Mouse (Mus musculus) embryo, embryonic 11.5 days (tissue): ENCODE data around the gene Prkaca.
A peak's percentile ranks its signal among the peaks of the same experiment; 100 is the strongest.
"Not testable (repeated sequence)": the region's sequence is repeated elsewhere in the genome, so short reads cannot be mapped to it uniquely, and the experiment has no call there.

Experiments
- DNase-seq: peaks from one replicate; pipeline ENCODE4 v3.0.0-alpha.2; 2012; ENCODE audit warnings: low read depth, low spot score

The Prkaca gene

DNA sequence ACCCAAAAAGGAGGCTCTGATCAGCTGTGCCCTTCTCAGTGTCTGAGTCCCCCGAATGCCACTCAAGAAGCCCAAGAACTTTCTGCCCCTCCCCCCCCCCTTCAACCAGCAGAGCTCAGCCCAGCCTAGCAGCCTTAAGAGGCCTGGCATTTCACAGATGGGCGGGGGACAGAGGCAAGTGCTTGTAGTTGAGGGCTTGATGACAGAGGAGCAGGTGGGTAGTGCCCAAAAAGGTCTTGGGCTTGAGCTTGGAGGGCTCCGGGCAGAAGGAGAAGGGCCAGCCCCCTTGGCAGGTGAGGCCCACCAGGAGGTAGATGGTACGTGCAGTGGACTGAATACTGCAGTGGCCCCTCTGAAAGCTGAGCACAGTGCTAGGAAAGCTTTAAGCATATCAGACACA is 1.7 kb downstream of the Prkaca start:
- DNase-seq: no peak

GRCm38 (mm10) chr8:83976101-83976630 is 3.4 kb downstream of the Prkaca start:
- DNase-seq: no peak

- DNase-seq: no peak
These were observed 4.1 kb downstream of the Prkaca start for GRCm38 (mm10) chr8:83976779-83977350.

DNA sequence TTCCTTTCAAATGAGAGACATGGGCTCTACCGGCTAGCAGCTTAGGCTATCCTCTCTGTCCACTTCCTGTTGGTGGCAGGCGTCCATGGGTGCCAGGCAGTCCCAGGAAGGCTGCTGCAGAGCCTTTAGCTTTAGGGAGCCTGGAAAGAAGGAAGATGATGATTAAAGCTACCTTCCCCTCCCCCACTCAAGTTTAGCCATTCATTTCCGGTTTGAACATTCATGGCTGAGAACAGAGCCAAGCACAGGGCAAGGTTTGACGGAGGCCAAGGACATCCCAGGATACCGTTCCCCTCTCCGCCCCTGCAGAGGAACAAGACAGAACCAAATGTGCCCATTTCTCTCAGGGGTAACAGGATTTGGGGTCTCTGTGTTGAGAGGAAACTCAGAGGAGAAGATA is 4.9 kb downstream of the Prkaca start:
- DNase-seq: no peak

GRCm38 (mm10) chr8:83978200-83978599 is 5.4 kb downstream of the Prkaca start:
- no peak for DNase-seq

DNA sequence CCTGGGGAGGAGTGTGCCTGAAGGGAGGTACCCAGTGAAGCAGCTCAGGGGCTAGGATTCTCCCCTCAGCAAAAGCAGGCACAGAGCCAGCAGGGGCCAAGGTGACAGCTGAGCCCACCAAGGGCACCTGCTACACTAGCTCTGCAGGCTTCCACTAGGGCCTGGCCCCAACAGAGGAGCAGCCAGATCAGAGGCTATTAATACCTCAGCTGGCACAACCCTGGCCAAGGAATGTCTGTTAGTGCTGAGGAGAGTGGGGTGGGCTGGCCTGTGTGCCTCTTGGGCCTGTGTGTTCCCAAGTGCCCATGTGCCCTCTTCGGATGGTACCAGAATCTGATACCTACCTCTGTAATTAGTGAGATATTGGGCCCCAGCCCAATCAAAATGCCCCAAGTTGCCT is 7.5 kb downstream of the Prkaca start:
- no peak for DNase-seq

DNA sequence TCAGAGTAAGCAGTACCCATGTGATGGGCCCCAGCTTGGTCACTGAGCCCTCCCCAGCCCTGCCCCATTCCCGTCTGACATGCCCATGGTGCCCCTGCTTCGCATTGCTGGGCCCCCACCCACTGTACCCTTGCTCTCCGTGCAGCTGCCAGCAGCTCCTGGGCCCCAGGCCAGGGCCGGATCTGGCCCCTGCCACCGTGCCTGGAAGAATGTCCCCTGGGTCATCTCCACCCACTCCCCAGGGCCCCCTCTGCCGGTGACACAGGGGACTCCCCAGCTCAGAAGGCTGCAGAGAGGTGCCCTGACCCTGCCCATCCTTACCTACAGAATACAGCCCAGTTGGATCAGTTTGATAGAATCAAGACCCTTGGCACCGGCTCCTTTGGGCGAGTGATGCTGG is 8.1 kb downstream of the Prkaca start:
- DNase-seq: no peak

- no peak for DNase-seq
These were observed 8.7 kb downstream of the Prkaca start for GRCm38 (mm10) chr8:83981533-83981932.

DNA sequence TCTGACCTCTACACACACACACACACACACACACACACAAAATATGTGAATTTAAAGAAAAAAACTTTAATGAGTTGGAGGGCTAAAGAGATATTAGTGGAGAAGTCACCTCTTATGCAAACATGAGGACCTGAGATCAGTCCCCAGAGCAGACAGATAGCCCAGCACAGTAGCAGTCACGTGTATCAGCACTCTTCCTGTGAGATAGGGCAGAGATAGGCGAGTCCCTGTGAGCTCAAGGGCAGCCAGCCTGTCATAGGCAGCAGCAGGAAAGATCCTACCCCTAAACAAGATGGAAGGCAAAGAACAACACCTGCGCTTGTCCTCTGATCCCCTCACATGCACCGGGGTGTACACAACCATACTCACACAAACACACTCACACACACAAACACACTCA is 9.7 kb downstream of the Prkaca start:
- no peak for DNase-seq

DNA sequence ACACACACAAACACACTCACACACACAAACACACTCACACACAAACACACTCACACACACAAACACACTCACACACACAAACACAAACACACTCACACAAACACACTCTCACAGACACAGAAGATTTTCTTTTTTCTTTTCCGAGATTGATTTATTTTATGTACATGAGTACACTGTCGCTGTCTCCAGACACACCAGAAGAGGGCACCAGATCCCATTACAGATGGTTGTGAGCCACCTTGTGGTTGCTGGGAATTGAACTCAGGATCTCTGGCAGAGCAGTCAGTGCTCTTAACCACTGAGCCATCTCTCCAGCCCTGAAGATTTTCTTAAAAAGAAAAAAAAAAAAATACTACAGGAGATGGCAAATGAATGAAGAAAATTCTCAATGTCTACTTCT is 10.4 kb downstream of the Prkaca start:
- DNase-seq: not testable (repeated sequence)

DNA sequence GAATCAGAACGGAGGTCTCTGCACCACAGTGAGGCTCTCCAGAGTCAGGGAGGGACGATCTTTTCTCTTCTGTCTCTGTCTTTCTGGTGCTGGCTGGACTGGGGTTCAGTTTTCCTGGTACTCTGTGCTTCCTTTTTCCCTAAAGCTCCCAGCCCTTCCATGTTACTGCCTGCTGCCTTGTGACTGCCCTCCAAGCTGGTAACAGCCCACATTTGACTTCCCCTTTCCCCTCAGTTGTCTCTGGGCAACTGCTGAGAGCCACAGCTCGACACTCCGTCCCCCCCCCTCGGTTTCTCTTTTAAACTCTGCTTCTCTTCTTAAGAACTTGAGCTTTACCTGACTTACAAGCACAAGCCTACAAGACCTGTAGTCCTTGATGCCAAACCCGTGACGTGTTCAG is 16.4 kb downstream of the Prkaca start:
- no peak for DNase-seq

DNA sequence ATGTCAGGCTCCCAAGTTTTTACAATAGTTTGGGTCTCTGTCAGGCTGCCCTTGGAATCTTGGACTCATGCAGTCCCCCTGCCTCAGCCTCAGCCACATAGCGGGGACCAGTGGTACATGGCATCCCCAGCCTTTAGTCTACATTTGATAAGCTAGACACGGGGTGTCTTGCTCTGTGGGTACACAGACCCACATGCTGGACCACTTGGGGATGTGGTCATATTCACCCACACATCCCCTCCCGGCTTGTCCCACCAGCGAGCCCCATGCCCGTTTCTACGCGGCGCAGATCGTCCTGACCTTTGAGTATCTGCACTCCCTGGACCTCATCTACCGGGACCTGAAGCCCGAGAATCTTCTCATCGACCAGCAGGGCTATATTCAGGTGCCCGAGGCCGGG is 17.4 kb downstream of the Prkaca start:
- no peak for DNase-seq

- no peak for DNase-seq
These were observed 19.7 kb downstream of the Prkaca start for GRCm38 (mm10) chr8:83992488-83992887.

- no peak for DNase-seq
These were observed 21.2 kb downstream of the Prkaca start for GRCm38 (mm10) chr8:83994030-83994429.

- DNase-seq: no peak
These were observed 23.2 kb downstream of the Prkaca start for GRCm38 (mm10) chr8:83995973-83996372.

DNA sequence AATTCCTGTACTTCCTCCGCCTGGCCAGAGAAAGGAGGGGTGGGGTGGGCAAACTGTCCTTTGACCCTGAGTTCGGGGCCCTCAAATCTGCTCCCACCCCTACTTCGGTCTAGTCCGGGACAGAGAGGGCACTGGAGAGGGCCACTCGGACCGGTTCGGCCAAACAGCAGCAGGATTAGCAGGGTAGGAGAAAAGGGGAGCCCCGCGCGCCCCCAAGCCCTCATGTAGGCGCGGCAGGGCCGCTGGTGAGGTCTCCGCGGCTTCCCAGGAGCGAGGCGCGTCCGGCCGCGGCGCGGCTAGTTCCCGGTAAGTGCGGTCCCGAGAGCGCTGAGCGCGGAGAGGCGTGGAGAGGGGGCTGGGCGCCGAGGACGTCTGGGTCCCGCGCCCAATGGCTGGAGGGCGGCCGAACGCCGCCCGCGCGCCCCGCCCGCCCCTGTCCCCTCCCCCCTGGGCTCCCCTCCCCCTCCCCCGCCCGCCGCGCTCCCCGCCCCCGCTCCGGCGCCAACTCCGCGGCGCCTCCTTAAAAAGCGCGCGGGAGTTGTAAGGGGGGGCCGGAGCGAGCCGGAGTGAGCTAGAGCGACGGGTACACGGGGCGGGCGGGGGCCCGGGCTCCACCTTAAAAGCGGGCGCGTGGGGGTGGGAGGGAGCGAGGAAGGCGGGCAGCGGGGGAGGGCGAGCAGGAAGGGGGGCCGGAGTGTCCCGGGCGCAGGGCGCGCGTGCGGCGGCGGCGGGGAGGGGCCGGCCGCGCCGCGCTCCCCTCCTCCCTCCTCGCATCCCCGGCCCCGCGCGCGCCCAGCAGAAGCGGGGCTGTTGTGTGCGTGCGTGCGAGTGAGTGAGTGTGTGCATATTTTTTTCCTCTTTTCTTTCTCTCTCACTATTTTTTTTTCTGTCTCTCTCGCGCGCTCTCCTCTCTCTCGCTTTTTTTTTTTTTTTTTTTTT is 24.0 kb downstream of the Prkaca start:
- peak; percentile 84 for DNase-seq

DNA sequence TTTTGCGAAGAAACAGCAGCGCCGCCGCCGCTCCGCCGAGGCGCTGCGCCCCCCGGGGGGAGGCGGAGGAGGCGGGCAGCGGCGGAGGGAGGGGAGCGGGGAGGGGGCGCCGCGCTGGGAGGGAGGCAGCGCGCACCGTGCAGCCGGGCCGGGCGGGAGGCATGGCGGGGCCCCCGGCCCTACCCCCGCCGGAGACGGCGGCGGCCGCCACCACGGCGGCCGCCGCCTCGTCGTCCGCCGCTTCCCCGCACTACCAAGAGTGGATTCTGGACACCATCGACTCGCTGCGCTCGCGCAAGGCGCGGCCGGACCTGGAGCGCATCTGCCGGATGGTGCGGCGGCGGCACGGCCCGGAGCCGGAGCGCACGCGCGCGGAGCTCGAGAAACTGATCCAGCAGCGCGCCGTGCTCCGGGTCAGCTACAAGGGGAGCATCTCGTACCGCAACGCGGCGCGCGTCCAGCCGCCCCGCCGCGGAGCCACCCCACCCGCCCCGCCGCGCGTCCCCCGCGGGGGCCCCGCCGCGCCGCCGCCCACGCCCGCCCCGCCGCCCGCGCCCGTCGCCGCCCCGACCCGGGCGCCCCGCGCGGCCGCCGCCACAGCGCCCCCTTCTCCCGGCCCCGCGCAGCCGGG is 24.8 kb downstream of the Prkaca start, which contains the start of gene Samd1:
Gene Samd1 (plus strand): TSS at position 162 of the 631 bp plus-strand sequence.
- no peak for DNase-seq

DNA sequence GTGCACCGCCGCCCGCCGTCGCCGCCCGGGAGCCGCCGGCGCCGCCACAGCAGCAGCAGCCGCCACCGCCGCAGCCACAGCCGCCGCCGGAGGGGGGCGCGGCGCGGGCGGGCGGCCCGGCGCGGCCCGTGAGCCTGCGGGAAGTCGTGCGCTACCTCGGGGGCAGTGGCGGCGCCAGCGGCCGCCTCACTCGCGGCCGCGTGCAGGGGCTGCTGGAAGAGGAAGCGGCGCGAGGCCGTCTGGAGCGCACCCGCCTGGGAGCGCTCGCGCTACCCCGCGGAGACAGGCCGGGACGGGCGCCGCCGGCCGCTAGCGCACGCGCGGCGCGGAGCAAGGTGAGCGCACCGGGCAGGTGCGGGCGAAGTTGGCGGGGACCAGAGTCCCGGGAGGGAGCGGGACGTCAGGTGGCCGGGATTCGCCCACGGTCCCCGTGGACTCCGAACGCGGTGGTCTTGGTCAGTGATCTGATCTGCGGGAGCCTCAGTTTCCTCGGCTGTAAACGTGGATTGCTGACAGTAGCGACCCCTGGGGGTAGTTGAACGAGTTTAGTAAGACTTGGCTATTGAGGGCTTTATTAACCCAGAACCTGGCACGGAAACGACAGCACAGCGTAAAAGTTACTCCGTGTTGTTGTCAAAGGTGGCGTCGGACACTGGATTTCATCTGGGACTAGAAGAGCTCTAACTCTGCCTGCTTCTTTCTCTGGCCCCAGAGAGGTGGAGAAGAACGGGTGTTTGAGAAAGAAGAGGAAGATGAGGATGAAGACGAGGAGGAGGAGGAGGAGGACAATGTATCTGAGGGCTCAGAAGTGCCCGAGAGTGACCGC is 25.7 kb downstream of the Prkaca start:
- peak; percentile 54 for DNase-seq

- DNase-seq: no peak
These were observed 26.4 kb downstream of the Prkaca start for GRCm38 (mm10) chr8:83999057-83999705.

DNA sequence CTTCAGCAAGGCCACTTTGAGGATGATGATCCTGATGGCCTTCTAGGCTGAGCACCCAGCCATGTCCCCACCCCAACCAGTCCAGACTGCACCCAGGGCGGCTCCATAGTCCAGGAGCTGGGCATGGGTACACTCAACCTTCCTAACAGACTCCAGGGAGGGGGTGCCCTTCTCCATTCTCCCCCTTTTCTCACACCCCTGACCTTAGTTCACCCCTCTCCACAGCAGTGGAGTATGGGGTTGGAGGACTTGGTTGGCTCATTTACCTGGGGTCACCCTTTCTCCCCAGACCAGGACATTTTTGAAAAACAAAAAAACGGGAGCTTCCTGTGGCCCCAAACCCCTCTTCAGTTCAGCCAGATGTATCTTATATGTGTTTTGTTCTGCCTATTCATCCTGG is 27.0 kb downstream of the Prkaca start:
- no peak for DNase-seq
